Mouse (Mus musculus): Measurements from ENCODE around the gene Zic4. TPM values are rescaled to one million over a fixed set of nuclear protein-coding genes. Genes with fewer than 3 reads are reported as not detected.

Gene Zic4
- polyA plus RNA-seq, 1 experiment from 2014 or later: not detected

- no peak overlapping the region for H3K4me2 ChIP-seq (replicated peaks; ENCODE audit: low read depth, low read length)
- no peaks in the 10 kb centered on the region for H3K36me3 ChIP-seq (ENCODE audit: insufficient read depth, low read length)
- H3K27me3 ChIP-seq (replicated peaks; ENCODE audit: insufficient read depth, low read length): peaks cover 77% of the 10 kb centered on the region
- WGBS: 2% methylated on average over 48 of the region's 48 CpGs
- no peak overlapping the region for H3K9ac ChIP-seq (replicated peaks; ENCODE audit: low read depth)
- no peak overlapping the region for H3K27ac ChIP-seq (ENCODE audit: low read length)
- H3K9me3 ChIP-seq (ENCODE audit: low read length): no peaks in the 10 kb centered on the region
- no peak for ATAC-seq
- no peak for DNase-seq (ENCODE audit: low spot score)
- H3K4me1 ChIP-seq (ENCODE audit: insufficient read depth, low read depth, low read length): peaks cover 4% of the 10 kb centered on the region; the same call in 1 of the 2 replicates
- H3K4me3 ChIP-seq (ENCODE audit: low read depth, low read length): no peak overlapping the region
- no peak for TF ChIP-seq EP300 (IDR thresholded peaks at IDR 0.05)
- no peak for TF ChIP-seq CTCF (IDR thresholded peaks at IDR 0.05)
These were observed 16.4 kb downstream of the Zic4 start for GRCm38 (mm10) chr9:91378411-91379299.

GRCm38 (mm10) chr9:91379300-91379635 is 17.1 kb downstream of the Zic4 start:
- no peak for DNase-seq (ENCODE audit: low spot score)
- ATAC-seq: no peak
- Histone ChIP-seq H3K9ac (replicated peaks; ENCODE audit: low read depth) (no peak overlapping the region), H3K4me2 (replicated peaks; ENCODE audit: low read depth, low read length) (no peak overlapping the region), H3K9me3 (ENCODE audit: low read length) (no peaks in the 10 kb centered on the region), H3K36me3 (ENCODE audit: insufficient read depth, low read length) (no peaks in the 10 kb centered on the region), H3K4me1 (ENCODE audit: insufficient read depth, low read depth, low read length) (peaks cover 4% of the 10 kb centered on the region; the same call in 1 of the 2 replicates), H3K27me3 (replicated peaks; ENCODE audit: insufficient read depth, low read length) (peaks cover 80% of the 10 kb centered on the region), H3K4me3 (ENCODE audit: low read depth, low read length) (no peak overlapping the region), H3K27ac (ENCODE audit: low read length) (no peak overlapping the region)
- no peak for TF ChIP-seq CTCF (IDR thresholded peaks at IDR 0.05)
- no peak for TF ChIP-seq EP300 (IDR thresholded peaks at IDR 0.05)
- under 1% methylated on average over 8 of the region's 8 CpGs for WGBS

- H3K4me1 ChIP-seq (ENCODE audit: insufficient read depth, low read depth, low read length): peaks cover 4% of the 10 kb centered on the region; the same call in 1 of the 2 replicates
- peaks cover 81% of the 10 kb centered on the region for H3K27me3 ChIP-seq (replicated peaks; ENCODE audit: insufficient read depth, low read length)
- no peak overlapping the region for H3K9ac ChIP-seq (replicated peaks; ENCODE audit: low read depth)
- no peaks in the 10 kb centered on the region for H3K9me3 ChIP-seq (ENCODE audit: low read length)
- H3K27ac ChIP-seq (ENCODE audit: low read length): no peak overlapping the region
- H3K4me2 ChIP-seq (replicated peaks; ENCODE audit: low read depth, low read length): no peak overlapping the region
- no peak for DNase-seq (ENCODE audit: low spot score)
- ATAC-seq: no peak
- WGBS: under 1% methylated on average over 10 of the region's 10 CpGs
- TF ChIP-seq CTCF (IDR thresholded peaks at IDR 0.05) (no peak), EP300 (IDR thresholded peaks at IDR 0.05) (no peak)
- H3K4me3 ChIP-seq (ENCODE audit: low read depth, low read length): no peak overlapping the region
- H3K36me3 ChIP-seq (ENCODE audit: insufficient read depth, low read length): no peaks in the 10 kb centered on the region
These were observed 17.7 kb downstream of the Zic4 start for GRCm38 (mm10) chr9:91379781-91380457.

GRCm38 (mm10) chr9:91380458-91380914 is 18.3 kb downstream of the Zic4 start:
- ATAC-seq: no peak

GRCm38 (mm10) chr9:91381284-91382110 is 19.3 kb downstream of the Zic4 start:
- TF ChIP-seq EP300 (IDR thresholded peaks at IDR 0.05) (no peak), CTCF (IDR thresholded peaks at IDR 0.05) (no peak)
- peaks cover 83% of the 10 kb centered on the region for H3K27me3 ChIP-seq (replicated peaks; ENCODE audit: insufficient read depth, low read length)
- DNase-seq (ENCODE audit: low spot score) (peak; percentile 7), ATAC-seq (peak; percentile 57)
- peaks cover 4% of the 10 kb centered on the region; the same call in 1 of the 2 replicates for H3K4me1 ChIP-seq (ENCODE audit: insufficient read depth, low read depth, low read length)
- no peaks in the 10 kb centered on the region for H3K9me3 ChIP-seq (ENCODE audit: low read length)
- H3K36me3 ChIP-seq (ENCODE audit: insufficient read depth, low read length): no peaks in the 10 kb centered on the region
- no peak overlapping the region for H3K9ac ChIP-seq (replicated peaks; ENCODE audit: low read depth)
- peak overlapping the region; percentile 50 for H3K4me3 ChIP-seq (ENCODE audit: low read depth, low read length)
- H3K4me2 ChIP-seq (replicated peaks; ENCODE audit: low read depth, low read length): peak overlapping the region; percentile 84
- no peak overlapping the region for H3K27ac ChIP-seq (ENCODE audit: low read length)
- WGBS: under 1% methylated on average over 56 of the region's 76 CpGs

More at GRCm38 (mm10) chr9:91380458-91380914, 18.3 kb downstream of the Zic4 start:
- no peak for DNase-seq (ENCODE audit: low spot score)
- Histone ChIP-seq H3K27me3 (replicated peaks; ENCODE audit: insufficient read depth, low read length) (peaks cover 84% of the 10 kb centered on the region), H3K4me3 (ENCODE audit: low read depth, low read length) (no peak overlapping the region), H3K4me2 (replicated peaks; ENCODE audit: low read depth, low read length) (no peak overlapping the region), H3K9ac (replicated peaks; ENCODE audit: low read depth) (no peak overlapping the region), H3K4me1 (ENCODE audit: insufficient read depth, low read depth, low read length) (peaks cover 4% of the 10 kb centered on the region; the same call in 1 of the 2 replicates), H3K36me3 (ENCODE audit: insufficient read depth, low read length) (no peaks in the 10 kb centered on the region), H3K9me3 (ENCODE audit: low read length) (no peaks in the 10 kb centered on the region), H3K27ac (ENCODE audit: low read length) (no peak overlapping the region)
- WGBS: 2% methylated on average over 9 of the region's 9 CpGs
- TF ChIP-seq CTCF (IDR thresholded peaks at IDR 0.05) (no peak), EP300 (IDR thresholded peaks at IDR 0.05) (no peak)

- Histone ChIP-seq H3K36me3 (ENCODE audit: insufficient read depth, low read length) (no peaks in the 10 kb centered on the region), H3K4me3 (ENCODE audit: low read depth, low read length) (no peak overlapping the region), H3K9ac (replicated peaks; ENCODE audit: low read depth) (no peak overlapping the region), H3K27me3 (replicated peaks; ENCODE audit: insufficient read depth, low read length) (peaks cover 78% of the 10 kb centered on the region), H3K4me1 (ENCODE audit: insufficient read depth, low read depth, low read length) (peaks cover 4% of the 10 kb centered on the region; the same call in 1 of the 2 replicates), H3K9me3 (ENCODE audit: low read length) (no peaks in the 10 kb centered on the region), H3K4me2 (replicated peaks; ENCODE audit: low read depth, low read length) (0 out of 2 replicates have a peak overlapping the region, but pooled peaks have one; percentile 84), H3K27ac (ENCODE audit: low read length) (no peak overlapping the region)
- ATAC-seq (no peak), DNase-seq (ENCODE audit: low spot score) (no peak)
- whole genome bisulfite sequencing: 11% methylated on average over 2 of the region's 2 CpGs
- TF ChIP-seq EP300 (IDR thresholded peaks at IDR 0.05) (no peak), CTCF (IDR thresholded peaks at IDR 0.05) (no peak)
These were observed 19.8 kb downstream of the Zic4 start for GRCm38 (mm10) chr9:91382111-91382379.
